Mouse (Mus musculus) CH12.LX (cell line): ENCODE measurements around the gene Prkca. TPM values are rescaled to one million over a fixed set of nuclear protein-coding genes. Genes with fewer than 3 reads are reported as not detected.
A peak's percentile ranks its signal among the peaks of the same experiment; 100 is the strongest.

ENCODE experiments used
- DNase-seq: peaks from one replicate; pipeline ENCODE4 v3.0.0-alpha.2; 2013; ENCODE audit errors: extremely low read depth
- H3K27ac ChIP-seq: 2 replicates; pipeline ENCODE4 v1.5.1; 2012; ENCODE audit warnings: low read depth, mild to moderate bottlenecking, control low read depth, moderate library complexity; ENCODE audit not compliant: insufficient read depth
- H3K27me3 ChIP-seq: replicated peaks from 2 replicates; pipeline ENCODE3; 2012; ENCODE audit warnings: inconsistent platforms
- H3K36me3 ChIP-seq, 2 experiments: replicated peaks in 1 of 2; 2 replicates each; pipeline versions ENCODE3 to v1.6.1; 2012; ENCODE audit warnings: inconsistent platforms in 1 of 2, low read length in 1 of 2, mild to moderate bottlenecking in 1 of 2, mixed read lengths in 1 of 2, moderate library complexity in 1 of 2; ENCODE audit not compliant: control insufficient read depth in 1 of 2, insufficient read depth in 1 of 2
- H3K4me1 ChIP-seq, 2 experiments: 2 replicates each; pipeline ENCODE4 v1.6.1; 2012; ENCODE audit warnings: inconsistent platforms in 1 of 2, moderate library complexity in 1 of 2; ENCODE audit not compliant: insufficient read depth in 2 of 2, control insufficient read depth in 1 of 2
- H3K4me2 ChIP-seq: 2 replicates; pipeline ENCODE4 v1.6.1; 2012; ENCODE audit warnings: low read depth, mild to moderate bottlenecking, control low read depth; ENCODE audit not compliant: poor library complexity, insufficient read depth, severe bottlenecking
- H3K4me3 ChIP-seq, 3 experiments: fragments of 150-350 bp in 1 of 3; sonication (generic) in 1 of 3; replicated peaks in 1 of 3; 2 replicates each; pipeline versions ENCODE3 to v1.5.1; 2011 to 2012; ENCODE audit warnings: low read depth in 2 of 3, low read length in 2 of 3, mild to moderate bottlenecking in 2 of 3, moderate library complexity in 2 of 3, control low read depth in 1 of 3, improper control_type of control experiment in 1 of 3, inconsistent platforms in 1 of 3, mixed read lengths in 1 of 3; ENCODE audit not compliant: poor library complexity in 1 of 3
- H3K79me2 ChIP-seq: replicated peaks from 2 replicates; pipeline ENCODE4 v1.6.1; 2012; ENCODE audit warnings: mild to moderate bottlenecking, moderate library complexity; ENCODE audit not compliant: control insufficient read depth, poor library complexity, insufficient read depth, severe bottlenecking; ENCODE audit errors: extremely low read depth
- H3K9ac ChIP-seq: 2 replicates; pipeline ENCODE4 v1.6.1; 2012; ENCODE audit warnings: low read depth, mild to moderate bottlenecking, control low read depth, moderate library complexity; ENCODE audit not compliant: insufficient read depth
- H3K9me3 ChIP-seq: replicated peaks from 2 replicates; pipeline ENCODE3; 2012; ENCODE audit warnings: low read length, inconsistent platforms, mixed read lengths
- CHD2 ChIP-seq: IDR thresholded peaks from 2 replicates; pipeline ENCODE4 v1.6.1; 2011; ENCODE audit warnings: low read length, improper control_type of control experiment
- CTCF ChIP-seq, 2 experiments: IDR thresholded peaks in 1 of 2; conservative IDR thresholded peaks in 1 of 2; 2 replicates each; pipeline ENCODE4 v1.5.1; 2011 to 2012; ENCODE audit warnings: low read depth in 2 of 2, low read length in 2 of 2, improper control_type of control experiment in 1 of 2, inconsistent platforms in 1 of 2, mild to moderate bottlenecking in 1 of 2, moderate library complexity in 1 of 2
- E2F4 ChIP-seq: IDR thresholded peaks from 2 replicates; pipeline ENCODE4 v1.6.1; 2011; ENCODE audit warnings: low read depth, low read length, improper control_type of control experiment; ENCODE audit not compliant: insufficient replicate concordance
- ELF1 ChIP-seq: IDR thresholded peaks from 2 replicates; pipeline ENCODE4 v1.6.1; 2014; ENCODE audit warnings: low read depth, mild to moderate bottlenecking, inconsistent platforms, low read length, improper control_type of control experiment
- EP300 ChIP-seq: IDR thresholded peaks from 2 replicates; pipeline ENCODE4 v1.6.1; 2011; ENCODE audit warnings: low read length, improper control_type of control experiment
- GABPA ChIP-seq: IDR thresholded peaks from 2 replicates; pipeline ENCODE4 v1.6.1; 2012; ENCODE audit warnings: low read depth, low read length, improper control_type of control experiment, inconsistent platforms; ENCODE audit not compliant: insufficient replicate concordance
- HCFC1 ChIP-seq: IDR thresholded peaks from 2 replicates; pipeline ENCODE4 v1.6.1; 2012; ENCODE audit warnings: low read depth, mild to moderate bottlenecking, inconsistent platforms, low read length, improper control_type of control experiment
- KAT2A ChIP-seq: IDR thresholded peaks from 2 replicates; pipeline ENCODE4 v1.6.1; 2012; ENCODE audit warnings: low read length, improper control_type of control experiment, inconsistent platforms; ENCODE audit not compliant: insufficient replicate concordance
- MAX ChIP-seq: IDR thresholded peaks from 2 replicates; pipeline ENCODE4 v1.6.1; 2011; ENCODE audit warnings: low read length, improper control_type of control experiment
- MAZ ChIP-seq: IDR thresholded peaks from 2 replicates; pipeline ENCODE4 v1.6.1; 2012; ENCODE audit warnings: low read depth, mild to moderate bottlenecking, inconsistent platforms, low read length, improper control_type of control experiment, moderate library complexity
- MXI1 ChIP-seq: IDR thresholded peaks from 2 replicates; pipeline ENCODE4 v1.6.1; 2011; ENCODE audit warnings: mild to moderate bottlenecking, low read depth, low read length, improper control_type of control experiment
- MYC ChIP-seq: IDR thresholded peaks from 2 replicates; pipeline ENCODE4 v1.6.1; 2011; ENCODE audit warnings: low read depth, mild to moderate bottlenecking, improper control_type of control experiment, low read length
- POLR2A ChIP-seq: IDR thresholded peaks from 2 replicates; pipeline ENCODE4 v1.6.1; 2011; ENCODE audit warnings: low read depth, mild to moderate bottlenecking, improper control_type of control experiment, low read length
- POLR2AphosphoS2 ChIP-seq: IDR thresholded peaks from 2 replicates; pipeline ENCODE4 v1.6.1; 2011; ENCODE audit warnings: low read depth, low read length, improper control_type of control experiment
- RAD21 ChIP-seq: IDR thresholded peaks from 2 replicates; pipeline ENCODE4 v1.6.1; 2011; ENCODE audit warnings: low read depth, mild to moderate bottlenecking, low read length, improper control_type of control experiment, moderate library complexity
- RCOR1 ChIP-seq: conservative IDR thresholded peaks from 2 replicates; pipeline ENCODE4 v1.6.1; 2012; ENCODE audit warnings: low read depth, mild to moderate bottlenecking, inconsistent platforms, low read length, improper control_type of control experiment
- SIN3A ChIP-seq: IDR thresholded peaks from 2 replicates; pipeline ENCODE4 v1.6.1; 2012; ENCODE audit warnings: low read length, improper control_type of control experiment, inconsistent platforms
- SMC3 ChIP-seq: IDR thresholded peaks from 2 replicates; pipeline ENCODE4 v1.6.1; 2011; ENCODE audit warnings: low read depth, low read length, improper control_type of control experiment
- TBP ChIP-seq: conservative IDR thresholded peaks from 2 replicates; pipeline ENCODE4 v1.6.1; 2011; ENCODE audit warnings: low read depth, low read length, improper control_type of control experiment
- TCF12 ChIP-seq: IDR thresholded peaks from 2 replicates; pipeline ENCODE4 v1.6.1; 2014; ENCODE audit warnings: low read depth, mild to moderate bottlenecking, inconsistent platforms, low read length, improper control_type of control experiment
- USF1 ChIP-seq: IDR thresholded peaks from 2 replicates; pipeline ENCODE4 v1.6.1; 2014; ENCODE audit warnings: low read depth, mild to moderate bottlenecking, inconsistent platforms, low read length, improper control_type of control experiment
- USF2 ChIP-seq: conservative IDR thresholded peaks from 2 replicates; pipeline ENCODE4 v1.6.1; 2011; ENCODE audit warnings: low read depth, low read length, improper control_type of control experiment
- ZC3H11A ChIP-seq: IDR thresholded peaks from 2 replicates; pipeline ENCODE4 v1.6.1; 2012; ENCODE audit warnings: low read depth, mild to moderate bottlenecking, inconsistent platforms, low read length, improper control_type of control experiment
- ZKSCAN1 ChIP-seq: IDR thresholded peaks from 2 replicates; pipeline ENCODE4 v1.6.1; 2012; ENCODE audit warnings: low read depth, inconsistent platforms, low read length, improper control_type of control experiment, borderline replicate concordance
- ZMIZ1 ChIP-seq: IDR thresholded peaks from 2 replicates; pipeline ENCODE4 v1.6.1; 2012; ENCODE audit warnings: low read depth, mild to moderate bottlenecking, inconsistent platforms, low read length, improper control_type of control experiment
- ZNF384 ChIP-seq: IDR thresholded peaks from 2 replicates; pipeline ENCODE4 v1.6.1; 2012; ENCODE audit warnings: low read depth, low read length, improper control_type of control experiment, inconsistent platforms
- dilution Hi-C: fragments of 300-500 bp; cut with MboI; formaldehyde crosslinking; loops from 2 replicates; pipeline ENCODE4 v1.14.3; 2020; ENCODE audit warnings: low sequenced_read_pairs; ENCODE audit not compliant: extremely low pct_unique_long_range_greater_than_20kb, extremely low pct_ligation_motif_present
- in situ Hi-C: fragments of 300-500 bp; cut with MboI; formaldehyde crosslinking; loops from 3 replicates; pipeline ENCODE4 v1.14.3; 2019; ENCODE audit warnings: low sequenced_read_pairs, low pct_ligation_motif_present, low pct_unique_long_range_greater_than_20kb, mixed read lengths
- polyA plus RNA-seq: library from polyadenylated mRNA; unstranded; fragments of >175 nt; gene quantifications from 2 replicates; pipeline ENCODE4 v1.2.1, GENCODE M21; 2012; ENCODE audit warnings: low read depth; ENCODE audit not compliant: insufficient read length
- total RNA-seq, 2 experiments: library from RNA; depleted of rRNA; stranded (reverse); fragments of 300-350 nt in 1 of 2; fragments of >200 nt in 1 of 2; gene quantifications; 2 replicates each; pipeline ENCODE4 v1.2.3; 2012 to 2014

The Prkca gene
- total and polyA plus RNA-seq, 3 experiments: 40.0 to 107 (median 43.7) TPM

- dilution Hi-C loops: no loop called here
- TF ChIP-seq GABPA (no peak), USF2 (no peak), USF1 (no peak), TCF12 (no peak), ZNF384 (no peak), KAT2A (no peak), RAD21 (no peak), RCOR1 (no peak), CHD2 (no peak), MYC (no peak), POLR2AphosphoS2 (no peak), HCFC1 (no peak), MXI1 (no peak), TBP (no peak), POLR2A (no peak), ZC3H11A (no peak), SIN3A (no peak), ZKSCAN1 (no peak), MAZ (no peak)
- no peak overlapping the region for H3K4me3 ChIP-seq
- H3K9me3 ChIP-seq: no peaks in the 10 kb centered on the region
- H3K4me2 ChIP-seq: no peak overlapping the region
- H3K27ac ChIP-seq: no peak overlapping the region
- H3K79me2 ChIP-seq: no peaks in the 10 kb centered on the region
- no peaks in the 10 kb centered on the region for H3K27me3 ChIP-seq
- peaks cover 6 to 27% of the 10 kb centered on the region in 2 experiments; a peak in 3 of 4 replicates for H3K4me1 ChIP-seq
- H3K9ac ChIP-seq: no peak overlapping the region
- peaks cover 28 to 87% of the 10 kb centered on the region in 2 experiments for H3K36me3 ChIP-seq
- in situ Hi-C loops: no loop called here
- DNase-seq: no peak
Measured at GRCm38 (mm10) chr11:108013390-108013789, 330.3 kb downstream of the Prkca start.

DNA sequence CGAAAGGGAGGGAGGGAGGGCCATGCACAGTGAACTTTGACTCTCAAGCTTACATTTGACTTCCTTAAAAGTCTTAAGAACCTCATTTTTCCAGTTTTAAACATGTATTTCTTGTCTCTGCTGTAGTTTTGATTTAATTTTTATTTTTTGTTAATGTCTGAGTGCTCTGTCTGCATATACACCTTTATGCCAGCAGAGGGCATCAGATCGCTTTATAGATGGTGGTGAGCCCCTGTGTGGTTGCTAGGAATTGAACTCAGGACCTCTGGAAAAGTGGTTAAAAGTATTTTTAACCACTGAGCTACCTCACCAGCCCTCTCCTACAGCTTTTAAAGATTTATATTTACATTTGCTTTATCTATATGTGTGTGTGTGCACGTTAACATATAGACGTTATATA lies 333.3 kb downstream of the Prkca start:
- Histone ChIP-seq H3K4me1 (peaks cover 6 to 27% of the 10 kb centered on the region in 2 experiments; a peak in 3 of 4 replicates), H3K36me3 (peaks cover 30 to 87% of the 10 kb centered on the region in 2 experiments), H3K27ac (no peak overlapping the region), H3K9me3 (no peaks in the 10 kb centered on the region), H3K9ac (no peak overlapping the region), H3K4me3 (no peak overlapping the region), H3K79me2 (no peaks in the 10 kb centered on the region), H3K27me3 (no peaks in the 10 kb centered on the region), H3K4me2 (no peak overlapping the region)
- TF ChIP-seq KAT2A (no peak), CHD2 (no peak), POLR2AphosphoS2 (no peak), SIN3A (0 out of 2 replicates have a peak, but pooled peaks have one; percentile 30), CTCF (conservative IDR thresholded peaks at IDR 0.05 in 1 of 2, IDR thresholded peaks at IDR 0.05 in 1 of 2; ENCODE audit: low read depth in 2 of 2, low read length in 2 of 2) (peak; percentile 79 to 84), ELF1 (no peak), TCF12 (no peak), RAD21 (peak; percentile 84), ZKSCAN1 (no peak), GABPA (no peak), ZC3H11A (peak; percentile 70), MAZ (0 out of 2 replicates have a peak, but pooled peaks have one; percentile 27), MAX (0 out of 2 replicates have a peak, but pooled peaks have one; percentile 3), E2F4 (no peak), EP300 (no peak), SMC3 (peak; percentile 83), ZMIZ1 (no peak)
- in situ Hi-C loops (no loop called here), dilution Hi-C loops (no loop called here)
- peak; percentile 56 for DNase-seq
